Mouse (Mus musculus) midbrain, embryonic 12.5 days (tissue): ENCODE data around the gene Gm10378. TPM values are rescaled to one million over a fixed set of nuclear protein-coding genes. Genes with fewer than 3 reads are reported as not detected.
"Not testable (repeated sequence)": the region's sequence is repeated elsewhere in the genome, so short reads cannot be mapped to it uniquely, and the experiment has no call there.

Experiments
- ATAC-seq: fragments of 200-750 bp; cut with Nextera tagmentation; 2 replicates; pipeline ENCODE4 v1.8.0; 2017; ENCODE audit warnings: low read depth, moderate TSS enrichment, moderate library complexity; ENCODE audit not compliant: low FRiP score
- H3K27ac ChIP-seq: fragments of 300-500 bp; sonication (generic); replicated peaks from 2 replicates; pipeline ENCODE4 v1.5.1; 2016; ENCODE audit warnings: mild to moderate bottlenecking
- H3K27me3 ChIP-seq: fragments of 300-500 bp; sonication (generic); 2 replicates; pipeline ENCODE4 v1.6.1; 2016; ENCODE audit warnings: mild to moderate bottlenecking
- H3K36me3 ChIP-seq: fragments of 300-500 bp; sonication (generic); 2 replicates; pipeline ENCODE4 v1.6.1; 2016
- H3K4me1 ChIP-seq: fragments of 300-500 bp; sonication (generic); 2 replicates; pipeline ENCODE4 v1.6.1; 2016
- H3K4me2 ChIP-seq: fragments of 300-500 bp; sonication (generic); replicated peaks from 2 replicates; pipeline ENCODE4 v1.6.1; 2016; ENCODE audit warnings: mild to moderate bottlenecking, moderate library complexity
- H3K4me3 ChIP-seq: fragments of 300-500 bp; sonication (generic); 2 replicates; pipeline ENCODE4 v1.5.1; 2016; ENCODE audit warnings: mild to moderate bottlenecking
- H3K9ac ChIP-seq: fragments of 300-500 bp; sonication (generic); replicated peaks from 2 replicates; pipeline ENCODE4 v1.6.1; 2016; ENCODE audit warnings: mild to moderate bottlenecking, moderate library complexity
- H3K9me3 ChIP-seq: fragments of 300-500 bp; sonication (generic); 2 replicates; pipeline ENCODE4 v1.6.1; 2016; ENCODE audit warnings: mild to moderate bottlenecking
- whole genome bisulfite sequencing: fragments of 180-500 bp; shearing (Covaris S2); methylation state at CpG from one replicate; pipeline ENCODE4 v1.1.7; 2016; 5-methylcytosine and 5-hydroxymethylcytosine counted together
- microRNA-seq: library from miRNA; unstranded; fragments of <30 nt; microRNA quantifications from one replicate; pipeline ENCODE4, GENCODE M21; 2017
- polyA plus RNA-seq: library from polyadenylated mRNA; unstranded; fragments of >200 nt; fragmentation: Nextera tagmentation; extraction: Ambion mirVana; gene quantifications from 2 replicates; pipeline ENCODE4 v1.2.1, GENCODE M21; 2016

Gm10378 gene
- polyA plus RNA-seq = not detected in 2 replicates

DNA sequence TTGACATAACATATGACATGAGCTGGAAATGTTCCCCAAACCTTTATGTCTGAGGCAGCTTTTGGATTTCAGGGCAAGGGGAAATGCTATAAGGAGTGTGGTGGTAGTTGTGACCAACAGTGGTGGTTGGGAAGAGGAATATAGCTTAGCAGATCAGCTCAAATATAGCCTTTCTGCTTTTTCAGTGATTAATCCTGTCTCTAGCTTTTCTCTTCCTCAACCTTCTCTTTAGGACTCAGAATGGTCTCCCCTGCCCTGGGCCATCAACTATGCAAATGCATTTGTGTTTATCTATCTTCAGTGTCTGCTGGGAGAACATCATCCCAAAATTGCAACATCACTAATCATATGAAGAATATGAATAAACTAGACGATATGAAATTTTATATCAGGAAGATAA, at the start of gene Gm10378:
Gm10378 (plus strand) TSS at position 301 of the 400 bp plus-strand sequence.
- no CpG with 5 or more reads among the region's 1 CpGs for WGBS
- not testable (repeated sequence) for H3K4me2 ChIP-seq, ATAC-seq

DNA sequence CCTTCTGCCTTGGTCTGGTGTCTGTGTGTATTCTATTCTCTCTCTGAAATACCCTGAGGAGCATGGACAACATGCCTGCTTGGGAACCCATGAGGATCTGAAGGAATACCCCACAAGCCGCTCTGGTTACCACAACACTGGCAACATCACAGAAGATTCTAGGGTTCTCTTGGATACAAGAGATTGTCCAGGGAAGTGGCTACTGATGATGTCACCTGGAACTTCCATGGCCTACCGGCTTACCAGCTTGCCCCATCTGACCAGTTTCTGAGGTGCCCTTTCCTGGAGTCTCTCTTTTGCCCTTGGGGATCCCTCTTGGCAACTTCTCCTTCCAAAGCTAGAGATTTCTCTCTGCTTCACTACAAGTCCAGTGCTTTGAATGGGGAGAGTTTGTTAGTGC, 13.9 kb upstream of the Gm10378 start, which contains the start of gene Gm3633:
Gm3633 (minus strand) TSS at position 101 of the 400 bp plus-strand sequence.
- H3K27ac ChIP-seq, H3K36me3 ChIP-seq, H3K9me3 ChIP-seq, H3K4me2 ChIP-seq, H3K9ac ChIP-seq, H3K27me3 ChIP-seq, ATAC-seq, H3K4me3 ChIP-seq, H3K4me1 ChIP-seq: not testable (repeated sequence)
- WGBS = 67% methylated on average over 1 of the region's 2 CpGs

More for the DNA sequence above, at the start of gene Gm10378:
- not testable (repeated sequence) for H3K9me3 ChIP-seq, H3K9ac ChIP-seq, H3K27ac ChIP-seq, H3K36me3 ChIP-seq, H3K4me1 ChIP-seq, H3K4me3 ChIP-seq, H3K27me3 ChIP-seq

Small RNA genes lying within 50 kb of the gene (microRNA-seq; reads per million reads assigned to microRNA genes)
- not detected for gene Gm23620
- gene Gm25228 = not detected

Other genes with a start within 250 kb of the Gm10378 start
- gene Gm8005, start 216.3 kb upstream of the Gm10378 start, polyA plus RNA-seq = not detected in 2 replicates
- not detected in 2 replicates for gene Gm8011, start 192.1 kb upstream of the Gm10378 start, polyA plus RNA-seq
- not detected in 2 replicates for gene Gm8020, start 153.6 kb upstream of the Gm10378 start, polyA plus RNA-seq
- not detected in 2 replicates for gene Gm8024, start 131.7 kb upstream of the Gm10378 start, polyA plus RNA-seq
- gene Gm17124, start 56.1 kb upstream of the Gm10378 start, polyA plus RNA-seq = not detected in 2 replicates
- gene Gm3633, start 14.0 kb upstream of the Gm10378 start, polyA plus RNA-seq = not detected in 2 replicates
- gene Gm3015, start 112.9 kb downstream of the Gm10378 start, polyA plus RNA-seq = not detected in 2 replicates
- gene Gm10377, start 142.0 kb downstream of the Gm10378 start, polyA plus RNA-seq = not detected in 2 replicates
- not detected in 2 replicates for gene Gm21977, start 197.5 kb downstream of the Gm10378 start, polyA plus RNA-seq